Mouse (Mus musculus) activated CD4-positive, CD25-positive, alpha-beta regulatory T cell, adult 9 weeks (primary cell): ENCODE results near the gene Anks6. TPM values are rescaled to one million over a fixed set of nuclear protein-coding genes. Genes with fewer than 3 reads are reported as not detected.

Source experiments
- polyA plus RNA-seq: library from polyadenylated mRNA; unstranded; fragments of 100-300 nt; shearing (Covaris generic); gene quantifications from one replicate; pipeline ENCODE4 v1.2.1, GENCODE M21; 2017

Gene Anks6
- not detected for polyA plus RNA-seq

GRCm38 (mm10) chr4:47056791-47057509 lies at the start of gene Anks6:
TSS of gene Anks6 (minus strand) at chr4:47057427.

GRCm38 (mm10) chr4:47091493-47092386 lies 34.5 kb upstream of the Anks6 start, which contains the start of gene Galnt12:
TSS of gene Galnt12 (plus strand) at chr4:47091909.

GRCm38 (mm10) chr4:46991016-46991958 lies 65.9 kb downstream of the Anks6 start, which contains the start of gene Gabbr2:
TSS of gene Gabbr2 (minus strand) at chr4:46991873.

Other genes starting within 250 kb of the Anks6 start
- gene Gabbr2, start 65.6 kb downstream of the Anks6 start, polyA plus RNA-seq = not detected
- gene Galnt12, start 34.5 kb upstream of the Anks6 start, polyA plus RNA-seq = 9.5 TPM
- gene Col15a1, start 150.7 kb upstream of the Anks6 start, polyA plus RNA-seq = 0.87 TPM